Mouse (Mus musculus) lung, postnatal 0 days (tissue): ENCODE data around the gene Slain2.

Experiments used
- CTCF ChIP-seq: IDR thresholded peaks from 2 replicates; pipeline ENCODE4 v1.5.1; 2016; ENCODE audit warnings: antibody characterized with exemption, mild to moderate bottlenecking
- EP300 ChIP-seq: IDR thresholded peaks from 2 replicates; pipeline ENCODE4 v1.6.1; 2016; ENCODE audit warnings: antibody characterized with exemption, mild to moderate bottlenecking, control low read depth

DNA sequence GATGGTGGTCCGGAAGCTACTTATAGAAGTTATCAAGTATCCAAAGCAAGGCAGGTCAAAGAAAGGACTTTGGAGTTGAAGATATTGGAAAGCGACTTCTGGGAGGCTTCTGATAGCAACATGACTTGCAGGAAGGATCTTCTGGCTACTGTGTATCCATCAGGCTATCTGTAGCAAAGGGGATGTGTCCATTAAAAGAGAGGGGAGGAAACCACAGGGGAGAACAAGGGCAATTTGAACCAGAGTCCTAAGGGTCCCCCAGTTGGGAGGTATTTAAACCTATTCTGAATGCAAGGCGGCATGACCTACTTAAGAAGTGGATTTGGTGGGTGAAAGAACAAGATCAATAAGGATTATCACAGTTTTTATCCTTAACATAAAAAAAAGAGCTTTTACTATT is 2.8 kb upstream of the Slain2 start:
- TF ChIP-seq EP300 (no peak), CTCF (no peak)
